Mouse (Mus musculus): ENCODE data around the gene Arhgef28.

DNA sequence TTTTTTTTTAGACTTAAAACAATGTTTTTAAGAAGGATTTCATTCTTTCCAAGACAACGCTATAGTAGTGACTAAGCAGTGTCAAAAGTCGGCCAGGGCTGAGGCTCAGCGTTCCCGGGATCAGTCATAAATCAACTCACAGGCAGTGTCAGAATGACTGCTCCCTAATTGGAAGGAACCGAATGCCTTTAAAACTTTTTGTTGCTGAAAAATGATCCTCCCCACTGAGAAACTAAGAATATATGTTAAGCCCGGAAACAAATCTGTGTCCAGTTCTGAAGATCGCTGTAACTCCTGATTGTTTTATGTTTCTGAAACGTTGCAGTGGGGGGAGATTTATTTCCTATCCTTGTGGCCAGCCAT, 278.1 kb downstream of the Arhgef28 start:
- no peak for TF ChIP-seq CTCF (IDR thresholded peaks at IDR 0.05; ENCODE audit: borderline replicate concordance, insufficient read depth, low read length)
- no peak for TF ChIP-seq POLR2A (IDR thresholded peaks at IDR 0.05; ENCODE audit: low read depth, low read length)
